Mouse (Mus musculus) limb, embryonic 12.5 days (tissue): ENCODE measurements around the gene Pabpc6. TPM values are rescaled to one million over a fixed set of nuclear protein-coding genes. Genes with fewer than 3 reads are reported as not detected.

Experiments
- ATAC-seq: fragments of 200-750 bp; cut with Nextera tagmentation; 2 replicates; pipeline ENCODE4 v1.8.0; 2017; ENCODE audit warnings: low read depth, moderate TSS enrichment; ENCODE audit not compliant: insufficient number of reproducible peaks, insufficient read depth, low FRiP score, low TSS enrichment
- H3K27ac ChIP-seq: fragments of 300-500 bp; sonication (generic); 2 replicates; pipeline ENCODE4 v1.5.1; 2016; ENCODE audit warnings: mild to moderate bottlenecking, moderate library complexity
- H3K27me3 ChIP-seq: fragments of 300-500 bp; sonication (generic); 2 replicates; pipeline ENCODE4 v1.6.1; 2016; ENCODE audit warnings: mild to moderate bottlenecking, moderate library complexity
- H3K36me3 ChIP-seq: fragments of 300-500 bp; sonication (generic); 2 replicates; pipeline ENCODE4 v1.6.1; 2016; ENCODE audit warnings: mild to moderate bottlenecking, moderate library complexity
- H3K4me1 ChIP-seq: fragments of 300-500 bp; sonication (generic); replicated peaks from 2 replicates; pipeline ENCODE4 v1.6.1; 2016
- H3K4me2 ChIP-seq: fragments of 300-500 bp; sonication (generic); 2 replicates; pipeline ENCODE4 v1.6.1; 2016; ENCODE audit warnings: mild to moderate bottlenecking, moderate library complexity
- H3K4me3 ChIP-seq: fragments of 300-500 bp; sonication (generic); replicated peaks from 2 replicates; pipeline ENCODE4 v1.5.1; 2016; ENCODE audit warnings: mild to moderate bottlenecking
- H3K9ac ChIP-seq: fragments of 300-500 bp; sonication (generic); replicated peaks from 2 replicates; pipeline ENCODE4 v1.6.1; 2016; ENCODE audit warnings: mild to moderate bottlenecking, moderate library complexity
- H3K9me3 ChIP-seq: fragments of 300-500 bp; sonication (generic); 2 replicates; pipeline ENCODE4 v1.6.1; 2016; ENCODE audit warnings: mild to moderate bottlenecking, moderate library complexity
- WGBS: fragments of 180-500 bp; shearing (Covaris S2); methylation state at CpG from one replicate; pipeline ENCODE4 v1.1.7; 2016; 5-methylcytosine and 5-hydroxymethylcytosine counted together
- polyA plus RNA-seq: library from polyadenylated mRNA; unstranded; fragments of >200 nt; fragmentation: Nextera tagmentation; extraction: Ambion mirVana; gene quantifications from 2 replicates; pipeline ENCODE4 v1.2.1, GENCODE M21; 2016

Gene Pabpc6
- not detected in 2 replicates for polyA plus RNA-seq

GRCm38 (mm10) chr17:9669283-9669905 is at the start of gene Pabpc6:
Gene Pabpc6, minus strand, starts transcription at chr17:9669717.
- H3K27me3 ChIP-seq = no peaks in the 10 kb centered on the region
- no peaks in the 10 kb centered on the region for H3K9me3 ChIP-seq
- ATAC-seq = no peak
- no peak within 1 kb of the TSS for H3K4me3 ChIP-seq
- 92% methylated on average over 36 of the region's 36 CpGs for WGBS
- no peaks in the 10 kb centered on the region for H3K36me3 ChIP-seq
- no peak within 1 kb of the TSS for H3K4me2 ChIP-seq
- no peak within 1 kb of the TSS for H3K27ac ChIP-seq
- H3K4me1 ChIP-seq = no peaks in the 10 kb centered on the region
- H3K9ac ChIP-seq = no peak within 1 kb of the TSS

- H3K4me2 ChIP-seq = no peak overlapping the region
- H3K27me3 ChIP-seq = no peaks in the 10 kb centered on the region
- H3K36me3 ChIP-seq = no peaks in the 10 kb centered on the region
- H3K27ac ChIP-seq = no peak overlapping the region
- H3K9me3 ChIP-seq = no peaks in the 10 kb centered on the region
- 89% methylated on average over 6 of the region's 6 CpGs for WGBS
- H3K9ac ChIP-seq = no peak overlapping the region
- no peaks in the 10 kb centered on the region for H3K4me1 ChIP-seq
- no peak overlapping the region for H3K4me3 ChIP-seq
- no peak for ATAC-seq
Observed at GRCm38 (mm10) chr17:9710910-9711309, 41.4 kb upstream of the Pabpc6 start.

DNA sequence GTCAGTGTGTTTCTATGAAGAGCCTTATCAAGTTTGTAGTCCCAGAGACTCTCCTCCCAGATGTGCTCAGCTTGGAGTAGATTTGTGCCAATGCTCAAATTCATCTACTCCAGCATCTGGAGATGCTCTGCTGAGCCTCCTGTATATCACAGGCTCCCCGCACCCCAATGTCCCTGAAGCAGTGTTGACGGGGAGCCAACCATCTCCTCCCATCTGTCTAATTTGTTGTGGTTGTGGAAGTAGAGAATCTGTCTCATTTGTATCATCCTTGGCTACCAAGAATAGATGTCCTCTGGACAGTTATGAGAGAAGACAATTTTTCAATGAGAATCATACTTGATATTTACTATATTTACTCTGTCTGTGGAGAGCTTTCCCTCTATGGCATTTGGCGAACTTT is 39.4 kb upstream of the Pabpc6 start:
- Histone ChIP-seq H3K27ac (no peak overlapping the region), H3K9ac (no peak overlapping the region), H3K36me3 (no peaks in the 10 kb centered on the region), H3K4me2 (no peak overlapping the region), H3K4me3 (no peak overlapping the region), H3K4me1 (no peaks in the 10 kb centered on the region), H3K9me3 (no peaks in the 10 kb centered on the region), H3K27me3 (no peaks in the 10 kb centered on the region)
- 87% methylated on average over 3 of the region's 3 CpGs for whole genome bisulfite sequencing
- ATAC-seq = no peak

- no peak for ATAC-seq
Observed at GRCm38 (mm10) chr17:9707356-9707755, 37.8 kb upstream of the Pabpc6 start.

DNA sequence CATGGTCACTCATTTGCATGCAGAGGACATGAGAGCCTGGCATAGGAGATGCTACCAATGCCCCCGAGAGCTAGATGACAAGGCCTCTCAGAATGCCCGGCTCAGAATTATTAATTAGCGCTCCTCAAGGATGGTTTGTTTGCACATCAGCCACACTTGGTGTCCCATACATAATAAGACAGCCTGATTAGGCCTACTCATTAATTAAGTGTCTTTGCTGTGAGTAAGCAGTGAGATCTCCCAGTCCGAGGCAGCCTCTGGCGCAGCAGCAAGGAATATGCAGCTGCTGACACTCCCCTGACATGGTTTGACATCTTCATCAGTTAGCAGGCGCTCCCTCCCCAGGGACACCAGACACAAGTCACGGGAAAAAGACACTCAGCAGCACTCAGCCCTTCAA is 28.2 kb upstream of the Pabpc6 start:
- H3K9me3 ChIP-seq = no peaks in the 10 kb centered on the region
- H3K4me1 ChIP-seq = no peaks in the 10 kb centered on the region
- 72% methylated on average over 7 of the region's 7 CpGs for whole genome bisulfite sequencing
- no peaks in the 10 kb centered on the region for H3K27me3 ChIP-seq
- no peak overlapping the region for H3K4me3 ChIP-seq
- H3K36me3 ChIP-seq = no peaks in the 10 kb centered on the region
- no peak overlapping the region for H3K27ac ChIP-seq
- no peak overlapping the region for H3K9ac ChIP-seq
- H3K4me2 ChIP-seq = no peak overlapping the region
- no peak for ATAC-seq

More at GRCm38 (mm10) chr17:9707356-9707755, 37.8 kb upstream of the Pabpc6 start:
- Histone ChIP-seq H3K4me1 (no peaks in the 10 kb centered on the region), H3K27me3 (no peaks in the 10 kb centered on the region), H3K27ac (no peak overlapping the region), H3K9me3 (no peaks in the 10 kb centered on the region), H3K4me3 (no peak overlapping the region), H3K9ac (no peak overlapping the region), H3K36me3 (no peaks in the 10 kb centered on the region), H3K4me2 (no peak overlapping the region)
- 79% methylated on average over 1 of the region's 1 CpGs for WGBS

- WGBS = 73% methylated on average over 4 of the region's 4 CpGs
- Histone ChIP-seq H3K9ac (no peak overlapping the region), H3K4me3 (no peak overlapping the region), H3K36me3 (no peaks in the 10 kb centered on the region), H3K4me2 (no peak overlapping the region), H3K9me3 (no peaks in the 10 kb centered on the region), H3K4me1 (no peaks in the 10 kb centered on the region), H3K27me3 (no peaks in the 10 kb centered on the region), H3K27ac (no peak overlapping the region)
- ATAC-seq = no peak
Observed at GRCm38 (mm10) chr17:9691251-9691650, 21.7 kb upstream of the Pabpc6 start.

DNA sequence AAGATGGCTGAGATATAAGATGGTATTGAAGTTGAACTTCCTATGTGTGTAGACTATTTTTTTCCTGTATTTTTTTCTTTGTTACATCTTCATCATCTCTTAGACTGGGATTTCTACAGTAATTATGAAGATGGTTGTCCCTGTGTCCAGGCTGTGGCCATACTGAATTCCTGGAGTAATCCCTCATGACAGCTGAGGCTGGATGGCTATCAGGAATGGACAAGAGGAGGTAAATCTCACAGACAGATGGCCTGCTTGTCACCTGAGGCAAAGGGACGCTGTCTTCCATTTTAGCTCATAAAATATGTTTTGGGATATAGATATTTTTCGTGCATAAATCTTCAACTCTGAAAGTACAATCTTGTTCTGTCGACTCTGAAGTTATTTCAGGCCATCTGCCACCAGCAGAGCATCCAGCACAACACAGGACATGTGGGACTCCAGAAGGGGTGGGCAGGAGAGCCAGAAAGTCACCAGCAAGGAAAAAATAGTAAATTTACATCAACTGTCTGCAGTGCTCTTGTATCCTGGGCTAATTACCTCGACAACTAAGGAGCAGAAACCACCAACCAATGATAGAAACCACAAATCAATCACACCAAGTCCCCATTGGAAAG is 14.1 kb upstream of the Pabpc6 start:
- Histone ChIP-seq H3K4me2 (no peak overlapping the region), H3K9ac (no peak overlapping the region), H3K27ac (no peak overlapping the region), H3K4me1 (no peaks in the 10 kb centered on the region), H3K27me3 (no peaks in the 10 kb centered on the region), H3K4me3 (no peak overlapping the region), H3K9me3 (no peaks in the 10 kb centered on the region), H3K36me3 (no peaks in the 10 kb centered on the region)
- no peak for ATAC-seq
- WGBS = 71% methylated on average over 4 of the region's 4 CpGs

- Histone ChIP-seq H3K9me3 (no peaks in the 10 kb centered on the region), H3K9ac (no peak overlapping the region), H3K27me3 (no peaks in the 10 kb centered on the region), H3K27ac (no peak overlapping the region), H3K4me1 (no peaks in the 10 kb centered on the region), H3K4me2 (no peak overlapping the region), H3K36me3 (no peaks in the 10 kb centered on the region), H3K4me3 (no peak overlapping the region)
- WGBS = 74% methylated on average over 8 of the region's 8 CpGs
- no peak for ATAC-seq
Observed at GRCm38 (mm10) chr17:9680741-9681140, 11.2 kb upstream of the Pabpc6 start.

DNA sequence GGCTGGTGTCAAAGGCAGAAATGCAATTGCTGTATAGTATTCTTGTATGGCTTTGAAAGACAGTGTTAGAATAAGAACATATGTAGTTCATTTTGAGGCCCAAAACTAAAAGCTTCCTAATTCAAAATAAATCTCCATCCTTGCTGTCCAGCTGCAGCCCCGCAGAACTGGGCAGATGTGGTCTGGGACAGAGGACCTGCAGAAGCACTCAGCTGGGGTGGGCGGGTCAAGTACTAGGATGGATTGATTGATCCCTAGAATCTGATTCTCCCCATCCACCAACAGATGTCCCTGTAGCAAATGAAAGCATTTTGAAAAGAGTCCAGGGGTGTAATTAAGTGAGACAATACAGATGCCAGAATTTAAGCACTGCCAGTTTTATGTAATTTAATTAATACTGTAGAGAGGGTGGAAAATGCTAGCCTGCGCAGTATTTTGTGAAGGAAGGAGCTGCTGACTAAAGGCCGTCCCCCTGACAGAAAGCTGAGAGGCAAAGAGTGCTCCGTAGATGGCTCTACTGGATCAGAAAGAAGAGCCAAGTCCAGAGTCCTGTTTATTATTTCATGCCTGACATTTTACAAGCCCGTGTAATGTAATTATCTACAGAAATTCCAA is 5.8 kb upstream of the Pabpc6 start:
- WGBS = 73% methylated on average over 6 of the region's 6 CpGs

GRCm38 (mm10) chr17:9667955-9668354 is 1.6 kb downstream of the Pabpc6 start:
- Histone ChIP-seq H3K4me1 (no peaks in the 10 kb centered on the region), H3K27ac (no peak overlapping the region), H3K36me3 (no peaks in the 10 kb centered on the region), H3K9me3 (no peaks in the 10 kb centered on the region), H3K9ac (no peak overlapping the region), H3K4me3 (no peak overlapping the region), H3K27me3 (no peaks in the 10 kb centered on the region), H3K4me2 (no peak overlapping the region)
- no peak for ATAC-seq
- 94% methylated on average over 9 of the region's 9 CpGs for WGBS

More for the DNA sequence above, 5.8 kb upstream of the Pabpc6 start:
- no peak overlapping the region for H3K27ac ChIP-seq
- no peak overlapping the region for H3K9ac ChIP-seq
- no peaks in the 10 kb centered on the region for H3K9me3 ChIP-seq
- no peak for ATAC-seq
- no peak overlapping the region for H3K4me2 ChIP-seq
- no peak overlapping the region for H3K4me3 ChIP-seq
- no peaks in the 10 kb centered on the region for H3K4me1 ChIP-seq
- no peaks in the 10 kb centered on the region for H3K27me3 ChIP-seq
- H3K36me3 ChIP-seq = no peaks in the 10 kb centered on the region

DNA sequence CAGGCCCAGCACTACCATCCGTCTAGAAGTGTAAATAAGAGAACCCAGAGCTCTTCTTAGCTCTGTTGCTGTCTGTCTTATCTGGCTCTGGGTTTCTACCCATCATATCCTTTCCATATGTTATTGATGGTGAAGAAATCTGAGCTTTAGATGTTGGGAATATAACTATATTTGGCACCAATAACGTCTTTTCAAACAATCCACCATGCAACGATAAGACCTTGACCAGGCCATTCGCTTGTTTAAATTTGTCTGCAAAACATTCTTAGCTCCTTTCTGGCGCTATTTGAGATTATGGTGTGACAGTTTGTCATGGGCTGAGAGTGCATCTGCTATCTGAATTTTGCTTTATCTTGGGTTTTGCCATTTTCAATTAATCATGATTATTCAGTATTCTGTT is 10.9 kb downstream of the Pabpc6 start:
- no peak overlapping the region for H3K4me2 ChIP-seq
- WGBS = 88% methylated on average over 5 of the region's 5 CpGs
- no peaks in the 10 kb centered on the region for H3K4me1 ChIP-seq
- no peak overlapping the region for H3K9ac ChIP-seq
- no peak overlapping the region for H3K27ac ChIP-seq
- ATAC-seq = no peak
- no peaks in the 10 kb centered on the region for H3K36me3 ChIP-seq
- H3K27me3 ChIP-seq = no peaks in the 10 kb centered on the region
- H3K4me3 ChIP-seq = no peak overlapping the region
- H3K9me3 ChIP-seq = no peaks in the 10 kb centered on the region
